Mouse (Mus musculus) kidney, adult 2 months (tissue): ENCODE data around the gene Gatd1. TPM values are rescaled to one million over a fixed set of nuclear protein-coding genes. Genes with fewer than 3 reads are reported as not detected.

Experiments used
- DNase-seq: peaks from one replicate; pipeline ENCODE4 v3.0.0; 2021
- H3K27ac ChIP-seq: fragments of 200-500 bp; 2 replicates; pipeline ENCODE4 v1.5.1; 2012; ENCODE audit warnings: low read depth, low read length, control low read depth, inconsistent platforms; ENCODE audit not compliant: insufficient read depth
- H3K27me3 ChIP-seq: fragments of 200-500 bp; replicated peaks from 2 replicates; pipeline ENCODE4 v1.6.1; 2012; ENCODE audit warnings: mild to moderate bottlenecking, moderate library complexity, low read length, inconsistent platforms; ENCODE audit not compliant: control insufficient read depth, insufficient read depth
- H3K36me3 ChIP-seq: fragments of 200-500 bp; 2 replicates; pipeline ENCODE4 v1.6.1; 2012; ENCODE audit warnings: mild to moderate bottlenecking, moderate library complexity, low read length, inconsistent platforms; ENCODE audit not compliant: control insufficient read depth, insufficient read depth
- H3K4me1 ChIP-seq: fragments of 200-500 bp; 2 replicates; pipeline ENCODE4 v1.6.1; 2011; ENCODE audit warnings: low read length; ENCODE audit not compliant: control insufficient read depth, insufficient read depth
- H3K4me3 ChIP-seq: fragments of 200-500 bp; 2 replicates; pipeline ENCODE4 v1.5.1; 2011; ENCODE audit warnings: mild to moderate bottlenecking, low read depth, low read length, control low read depth; ENCODE audit not compliant: insufficient read depth
- CTCF ChIP-seq: fragments of 200-500 bp; conservative IDR thresholded peaks from 2 replicates; pipeline ENCODE4 v1.5.1; 2011; ENCODE audit warnings: low read depth, mild to moderate bottlenecking, control low read depth, low read length, moderate library complexity, mixed read lengths; ENCODE audit not compliant: insufficient read depth, insufficient read length
- POLR2A ChIP-seq: fragments of 200-500 bp; IDR thresholded peaks from one replicate; pipeline ENCODE4 v1.6.1; 2011; ENCODE audit warnings: low read depth, low read length, control low read depth
- WGBS: fragments of 180-500 bp; shearing (Covaris S2); methylation state at CpG from one replicate; pipeline ENCODE4 v1.1.7; 2018; 5-methylcytosine and 5-hydroxymethylcytosine counted together
- polyA plus RNA-seq: library from polyadenylated mRNA; depleted of rRNA; stranded (reverse); fragments of >200 nt; gene quantifications from 2 replicates; pipeline ENCODE4 v1.2.3, GENCODE M21; 2012

The Gatd1 gene
- polyA plus RNA-seq, 1 experiment = 51.7 TPM

DNA sequence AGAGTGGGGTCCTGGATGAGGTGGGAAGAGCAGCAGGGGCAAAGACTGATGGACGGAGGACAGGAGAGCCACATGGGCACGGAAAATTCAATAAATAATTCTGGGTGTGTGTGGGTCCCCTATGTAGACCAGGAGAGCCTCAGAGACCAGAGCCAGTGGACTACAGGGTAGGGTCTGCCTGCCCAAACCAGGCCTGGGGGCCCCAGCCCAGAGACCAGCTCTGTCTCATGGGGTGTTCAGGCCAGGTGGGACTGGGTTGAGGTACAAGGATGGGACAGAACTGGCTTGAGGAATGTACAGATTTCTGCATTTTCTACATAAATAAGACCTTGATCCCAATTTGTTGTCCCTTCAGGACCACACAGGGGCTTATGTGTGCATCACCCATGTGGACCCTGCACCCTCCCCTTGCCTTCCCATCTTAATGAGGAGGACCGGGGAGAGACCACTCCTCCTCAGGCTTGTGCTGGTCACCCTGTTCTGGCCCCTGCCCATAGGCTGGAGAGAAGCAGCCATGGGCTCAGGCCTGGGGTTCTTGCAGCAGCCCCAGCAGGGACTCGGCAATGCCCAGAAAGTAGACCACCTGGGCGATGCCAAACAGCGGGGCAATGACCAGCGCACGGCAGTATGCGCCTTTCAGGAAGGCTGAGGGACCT, 16.8 kb upstream of the Gatd1 start:
- H3K4me3 ChIP-seq = no peak overlapping the region
- no peak overlapping the region for H3K27ac ChIP-seq
- no peaks in the 10 kb centered on the region for H3K36me3 ChIP-seq
- peaks cover 22% of the 10 kb centered on the region for H3K4me1 ChIP-seq
- WGBS = 95% methylated on average over 9 of the region's 9 CpGs
- DNase-seq = no peak
- no peaks in the 10 kb centered on the region for H3K27me3 ChIP-seq
- TF ChIP-seq POLR2A (no peak), CTCF (no peak)

DNA sequence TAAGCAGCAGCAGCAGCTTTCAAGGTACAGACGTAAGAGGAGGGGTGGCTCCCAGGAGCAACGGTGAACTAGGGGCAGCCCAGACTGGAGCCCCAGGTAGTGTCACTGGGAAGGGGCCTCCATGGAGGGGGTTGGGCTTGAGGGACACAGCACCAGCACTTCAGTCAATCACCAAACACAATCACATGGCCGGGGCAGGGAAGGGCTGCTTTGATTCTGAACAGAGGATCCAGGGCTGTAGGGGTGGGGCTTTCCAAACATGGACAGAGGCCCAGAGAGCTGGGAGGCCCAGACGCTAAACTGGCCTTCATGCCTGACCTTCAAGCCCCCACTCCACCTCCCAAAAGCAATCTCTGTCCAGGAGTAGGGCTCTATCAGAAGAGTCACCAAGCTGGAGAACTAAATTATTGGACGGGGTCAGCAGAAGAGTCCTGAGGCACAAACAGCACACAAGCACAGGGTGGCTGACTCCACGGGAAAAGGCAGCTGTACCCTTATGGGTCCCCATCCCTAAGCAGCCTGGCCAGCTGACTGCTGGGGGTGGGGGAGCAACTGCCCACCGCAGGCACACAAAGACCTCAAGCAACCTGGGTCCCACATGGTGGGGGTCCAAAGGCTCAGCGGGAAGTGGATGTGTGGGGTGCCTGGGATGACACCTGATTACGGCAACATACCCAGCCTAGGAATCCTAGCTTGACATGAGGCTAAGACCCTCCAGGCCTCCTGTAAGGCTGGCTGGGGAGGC, 16.1 kb upstream of the Gatd1 start:
- no peak overlapping the region for H3K27ac ChIP-seq
- no peaks in the 10 kb centered on the region for H3K36me3 ChIP-seq
- no peak for TF ChIP-seq POLR2A
- TF ChIP-seq CTCF = no peak
- H3K4me1 ChIP-seq = peaks cover 18% of the 10 kb centered on the region
- H3K27me3 ChIP-seq = no peaks in the 10 kb centered on the region
- H3K4me3 ChIP-seq = no peak overlapping the region
- DNase-seq = no peak
- WGBS = 74% methylated on average over 9 of the region's 9 CpGs

GRCm38 (mm10) chr7:141429310-141429709, 15.4 kb upstream of the Gatd1 start, which contains the start of gene Cend1:
Gene Cend1 (minus strand): TSS chr7:141429491.
- TF ChIP-seq POLR2A = no peak
- Histone ChIP-seq H3K4me3 (no peak within 1 kb of the TSS), H3K36me3 (no peaks in the 10 kb centered on the region), H3K27me3 (no peaks in the 10 kb centered on the region), H3K4me1 (peaks cover 12% of the 10 kb centered on the region), H3K27ac (no peak within 1 kb of the TSS)
- DNase-seq = peak; percentile 59
- 13% methylated on average over 19 of the region's 19 CpGs for WGBS

DNA sequence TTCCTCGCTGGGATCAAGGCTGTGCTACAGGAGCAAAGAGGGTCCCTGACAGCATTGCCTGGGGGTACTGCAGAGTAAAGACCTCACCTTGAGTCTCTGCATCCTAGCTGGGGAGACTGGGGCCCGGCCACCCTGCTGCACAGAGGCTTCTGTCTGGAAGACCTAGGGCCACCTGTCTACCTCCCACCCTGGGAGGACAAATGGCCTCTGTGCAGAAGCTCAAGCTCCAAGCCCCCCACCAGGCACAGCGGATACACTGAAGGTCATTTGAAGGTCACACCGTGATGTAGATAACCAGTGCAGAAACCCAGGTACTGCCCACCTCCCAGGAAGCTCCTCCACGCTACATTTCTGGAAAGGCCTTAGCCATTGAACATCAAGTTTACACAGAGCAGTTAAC, 14.8 kb upstream of the Gatd1 start:
- no peaks in the 10 kb centered on the region for H3K27me3 ChIP-seq
- no peak for TF ChIP-seq POLR2A
- no peak for TF ChIP-seq CTCF
- no peak for DNase-seq
- no peak overlapping the region for H3K27ac ChIP-seq
- no peaks in the 10 kb centered on the region for H3K36me3 ChIP-seq
- 71% methylated on average over 5 of the region's 5 CpGs for WGBS
- H3K4me1 ChIP-seq = peaks cover 8% of the 10 kb centered on the region
- no peak overlapping the region for H3K4me3 ChIP-seq

- no peak overlapping the region for H3K27ac ChIP-seq
- no peaks in the 10 kb centered on the region for H3K27me3 ChIP-seq
- WGBS = 91% methylated on average over 12 of the region's 12 CpGs
Observed at GRCm38 (mm10) chr7:141426948-141427730, 13.2 kb upstream of the Gatd1 start.

GRCm38 (mm10) chr7:141423811-141424210, 9.9 kb upstream of the Gatd1 start:
- Histone ChIP-seq H3K27me3 (no peaks in the 10 kb centered on the region), H3K4me3 (no peak overlapping the region), H3K36me3 (no peaks in the 10 kb centered on the region), H3K27ac (no peak overlapping the region), H3K4me1 (no peaks in the 10 kb centered on the region)
- DNase-seq = peak; percentile 33
- WGBS = 57% methylated on average over 4 of the region's 4 CpGs
- TF ChIP-seq CTCF = no peak
- no peak for TF ChIP-seq POLR2A

More at GRCm38 (mm10) chr7:141426948-141427730, 13.2 kb upstream of the Gatd1 start:
- no peak for DNase-seq
- no peak overlapping the region for H3K4me3 ChIP-seq
- TF ChIP-seq CTCF (no peak), POLR2A (no peak)
- no peaks in the 10 kb centered on the region; the same call in 1 of the 2 replicates for H3K4me1 ChIP-seq
- H3K36me3 ChIP-seq = no peaks in the 10 kb centered on the region
